Mouse (Mus musculus): ENCODE measurements at regions not wholly inside any gene's neighbourhood (a gene's known extent, or its start where the extent isn't known, plus 50 kb on each side); places are given as distances from the start of the nearest gene placed in this dataset.

GRCm38 (mm10) chr14:54061570-54061969 is 192.3 kb downstream of the Dad1 start:
- Histone ChIP-seq H3K9ac (ENCODE audit: insufficient read depth, low read depth) (no peak overlapping the region), H3K4me2 (ENCODE audit: insufficient read depth, low read depth, poor library complexity, severe bottlenecking) (no peak overlapping the region), H3K79me2 (replicated peaks; ENCODE audit: control insufficient read depth, extremely low read depth, insufficient read depth, poor library complexity, severe bottlenecking) (no peaks in the 10 kb centered on the region), H3K27me3 (replicated peaks) (no peaks in the 10 kb centered on the region), H3K4me1 (ENCODE audit: control insufficient read depth in 1 of 2, insufficient read depth in 2 of 2) (peaks cover 0 to 21% of the 10 kb centered on the region in 2 experiments; a peak in 2 of 4 replicates), H3K4me3 (replicated peaks in 1 of 3; ENCODE audit: low read depth in 2 of 3, low read length in 2 of 3, poor library complexity in 1 of 3) (no peak overlapping the region), H3K9me3 (replicated peaks; ENCODE audit: low read length) (no peaks in the 10 kb centered on the region), H3K27ac (ENCODE audit: insufficient read depth, low read depth) (no peak overlapping the region), H3K36me3 (replicated peaks in 1 of 2; ENCODE audit: control insufficient read depth in 1 of 2, insufficient read depth in 1 of 2, low read length in 1 of 2) (no peaks in the 10 kb centered on the region)
- no peak for DNase-seq (ENCODE audit: extremely low read depth)
- in situ Hi-C loops (cut with MboI; ENCODE audit: low pct_ligation_motif_present, low pct_unique_long_range_greater_than_20kb, low sequenced_read_pairs) (loop anchor here (10.0 to 25.0 kb wide), 4 partner anchors 283 to 576 kb away; partner anchors contain the start of genes Cdh24, Gm17606, Haus4 and Slc7a7), dilution Hi-C loops (cut with MboI; ENCODE audit: extremely low pct_ligation_motif_present, extremely low pct_unique_long_range_greater_than_20kb, low sequenced_read_pairs) (no loop called here)
- TF ChIP-seq MEF2A (IDR thresholded peaks at IDR 0.05; ENCODE audit: borderline replicate concordance, low read depth, low read length) (no peak), RCOR1 (conservative IDR thresholded peaks at IDR 0.05; ENCODE audit: low read depth, low read length) (no peak), HCFC1 (IDR thresholded peaks at IDR 0.05; ENCODE audit: low read depth, low read length) (no peak), TBP (conservative IDR thresholded peaks at IDR 0.05; ENCODE audit: low read depth, low read length) (no peak), MAZ (IDR thresholded peaks at IDR 0.05; ENCODE audit: low read depth, low read length) (no peak), SMC3 (IDR thresholded peaks at IDR 0.05; ENCODE audit: low read depth, low read length) (no peak), ZMIZ1 (IDR thresholded peaks at IDR 0.05; ENCODE audit: low read depth, low read length) (no peak), GABPA (IDR thresholded peaks at IDR 0.05; ENCODE audit: insufficient replicate concordance, low read depth, low read length) (no peak), E2F4 (IDR thresholded peaks at IDR 0.05; ENCODE audit: insufficient replicate concordance, low read depth, low read length) (no peak), IRF4 (IDR thresholded peaks at IDR 0.05; ENCODE audit: low read depth, low read length) (no peak), MYC (IDR thresholded peaks at IDR 0.05; ENCODE audit: low read depth, low read length) (no peak), JUN (IDR thresholded peaks at IDR 0.05; ENCODE audit: insufficient read depth, low read depth, low read length) (no peak), JUND (conservative IDR thresholded peaks at IDR 0.05; ENCODE audit: low read depth, low read length) (no peak), POLR2AphosphoS2 (IDR thresholded peaks at IDR 0.05; ENCODE audit: low read depth, low read length) (no peak)

- Histone ChIP-seq H3K4me3 (replicated peaks in 1 of 3; ENCODE audit: low read depth in 2 of 3, low read length in 2 of 3, poor library complexity in 1 of 3) (no peak overlapping the region), H3K79me2 (replicated peaks; ENCODE audit: control insufficient read depth, extremely low read depth, insufficient read depth, poor library complexity, severe bottlenecking) (no peaks in the 10 kb centered on the region), H3K4me2 (ENCODE audit: insufficient read depth, low read depth, poor library complexity, severe bottlenecking) (peak overlapping the region; percentile 52; the same call in 1 of the 2 replicates), H3K9ac (ENCODE audit: insufficient read depth, low read depth) (no peak overlapping the region), H3K36me3 (replicated peaks in 1 of 2; ENCODE audit: control insufficient read depth in 1 of 2, insufficient read depth in 1 of 2, low read length in 1 of 2) (no peaks in the 10 kb centered on the region), H3K9me3 (replicated peaks; ENCODE audit: low read length) (no peaks in the 10 kb centered on the region), H3K4me1 (ENCODE audit: control insufficient read depth in 1 of 2, insufficient read depth in 2 of 2) (peaks cover 0 to 13% of the 10 kb centered on the region in 2 experiments; a peak in 2 of 4 replicates), H3K27ac (ENCODE audit: insufficient read depth, low read depth) (no peak overlapping the region), H3K27me3 (replicated peaks) (no peaks in the 10 kb centered on the region)
- dilution Hi-C loops (cut with MboI; ENCODE audit: extremely low pct_ligation_motif_present, extremely low pct_unique_long_range_greater_than_20kb, low sequenced_read_pairs): no loop called here
- TF ChIP-seq NRF1 (IDR thresholded peaks at IDR 0.05; ENCODE audit: low read depth, low read length): 0 out of 2 replicates have a peak, but pooled peaks have one; percentile 8
- peak; percentile 90 for TF ChIP-seq SMC3 (IDR thresholded peaks at IDR 0.05; ENCODE audit: low read depth, low read length)
- no peak for TF ChIP-seq TCF12 (IDR thresholded peaks at IDR 0.05; ENCODE audit: low read depth, low read length)
- peak; percentile 96 for TF ChIP-seq RAD21 (IDR thresholded peaks at IDR 0.05; ENCODE audit: low read depth, low read length)
- TF ChIP-seq ETS1 (conservative IDR thresholded peaks at IDR 0.05; ENCODE audit: low read depth, low read length): no peak
- TF ChIP-seq ZNF384 (IDR thresholded peaks at IDR 0.05; ENCODE audit: low read depth, low read length): no peak
- TF ChIP-seq ZC3H11A (IDR thresholded peaks at IDR 0.05; ENCODE audit: low read depth, low read length): peak; percentile 78
- TF ChIP-seq CTCF (conservative IDR thresholded peaks at IDR 0.05 in 1 of 2, IDR thresholded peaks at IDR 0.05 in 1 of 2; ENCODE audit: low read depth in 2 of 2, low read length in 2 of 2): peak; percentile 54 to 94
- in situ Hi-C loops (cut with MboI; ENCODE audit: low pct_ligation_motif_present, low pct_unique_long_range_greater_than_20kb, low sequenced_read_pairs): loop anchor here (10.0 to 25.0 kb wide), 5 partner anchors 175 to 578 kb away; partner anchors contain the start of genes Cdh24, Gm17606, Haus4 and Slc7a7
- DNase-seq (ENCODE audit: extremely low read depth): peak; percentile 93
Observed at GRCm38 (mm10) chr14:54059776-54060175, 194.1 kb downstream of the Dad1 start.
